Mouse (Mus musculus) liver, postnatal 0 days (tissue): ENCODE results near the gene M6pr.

Experiments used
- CTCF ChIP-seq: sonication (generic); IDR thresholded peaks from 2 replicates; pipeline ENCODE4 v1.5.1; 2016; ENCODE audit warnings: antibody characterized with exemption, low read depth
- EP300 ChIP-seq: IDR thresholded peaks from 2 replicates; pipeline ENCODE4 v1.6.1; 2016; ENCODE audit warnings: antibody characterized with exemption, low read depth, mild to moderate bottlenecking

DNA sequence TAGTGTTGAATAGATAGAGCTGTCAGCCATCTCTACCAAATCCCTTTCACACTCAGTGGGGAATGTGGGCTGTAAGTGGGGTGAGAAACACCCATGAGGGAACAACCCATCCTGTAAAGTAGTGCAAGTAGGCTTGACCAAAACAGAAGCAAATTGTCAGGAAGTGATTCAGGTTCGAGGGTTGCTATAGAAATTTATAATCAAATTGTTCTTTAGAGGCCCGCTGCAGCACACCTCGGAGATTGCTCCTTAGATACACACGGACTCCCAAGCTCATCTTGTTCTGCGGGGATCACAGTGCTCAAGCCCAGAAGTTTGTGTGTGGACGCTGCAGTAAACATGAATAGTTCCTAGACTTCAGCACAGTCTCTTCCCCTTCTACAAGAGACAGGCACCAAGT is 25.7 kb upstream of the M6pr start, which contains the start of gene Klrg1:
- TF ChIP-seq CTCF = no peak
- TF ChIP-seq EP300 = no peak
